Mouse (Mus musculus) central nervous system, embryonic 14 days (tissue): ENCODE results near the gene Kansl2. TPM values are rescaled to one million over a fixed set of nuclear protein-coding genes. Genes with fewer than 3 reads are reported as not detected.

Source experiments
- polyA plus RNA-seq: library from polyadenylated mRNA; depleted of rRNA; stranded (reverse); fragments of >200 nt; gene quantifications from 2 replicates; pipeline ENCODE4 v1.2.3, GENCODE M21; 2012; rRNA removed

Gene Kansl2
- polyA plus RNA-seq, result 117 and 125 TPM in 2 replicates

GRCm38 (mm10) chr15:98533881-98534627, at the start of gene Kansl2:
Gene Kansl2, minus strand, starts transcription at chr15:98534264.

GRCm38 (mm10) chr15:98570873-98571538, 36.9 kb upstream of the Kansl2 start, which contains the start of the genes Ccnt1 and 4930415O20Rik:
Gene Ccnt1, minus strand, starts transcription at chr15:98570923.
Gene 4930415O20Rik, plus strand, starts transcription at chr15:98571004.

GRCm38 (mm10) chr15:98492102-98492501, 42.0 kb downstream of the Kansl2 start, which contains the start of gene Olfr279:
Gene Olfr279, plus strand, starts transcription at chr15:98492402.

GRCm38 (mm10) chr15:98482701-98483100, 51.4 kb downstream of the Kansl2 start, which contains the start of gene Lalba:
Gene Lalba, minus strand, starts transcription at chr15:98482721.

GRCm38 (mm10) chr15:98469596-98469995, 64.5 kb downstream of the Kansl2 start, which contains the start of gene OR5BS1P:
Gene OR5BS1P, plus strand, starts transcription at chr15:98469896.

Other genes with a start within 250 kb of the Kansl2 start
- 8.0 and 9.4 TPM in 2 replicates for gene Zfp641, start 238.1 kb downstream of the Kansl2 start, polyA plus RNA-seq
- not detected in 2 replicates for gene Olfr285, start 216.9 kb downstream of the Kansl2 start, polyA plus RNA-seq
- not detected in 2 replicates for gene Olfr284, start 193.3 kb downstream of the Kansl2 start, polyA plus RNA-seq
- not detected in 2 replicates for gene Olfr283, start 153.3 kb downstream of the Kansl2 start, polyA plus RNA-seq
- not detected in 2 replicates for gene Olfr282, start 103.0 kb downstream of the Kansl2 start, polyA plus RNA-seq
- gene Olfr281, start 81.7 kb downstream of the Kansl2 start, polyA plus RNA-seq, result not detected in 2 replicates
- not detected in 2 replicates for gene OR5BS1P, start 64.4 kb downstream of the Kansl2 start, polyA plus RNA-seq
- gene Lalba, start 51.5 kb downstream of the Kansl2 start, polyA plus RNA-seq, result not detected in 2 replicates
- gene Olfr279, start 41.9 kb downstream of the Kansl2 start, polyA plus RNA-seq, result not detected in 2 replicates
- gene Ccnt1, start 36.7 kb upstream of the Kansl2 start, polyA plus RNA-seq, result 22.8 and 23.3 TPM in 2 replicates
- gene 4930415O20Rik, start 36.7 kb upstream of the Kansl2 start, polyA plus RNA-seq, result 0.26 TPM in 1 of 2 replicates, not detected in the other
- 46.7 and 54.8 TPM in 2 replicates for gene Adcy6, start 75.8 kb upstream of the Kansl2 start, polyA plus RNA-seq
- gene Cacnb3, start 96.6 kb upstream of the Kansl2 start, polyA plus RNA-seq, result 230 and 233 TPM in 2 replicates
- gene Ddx23, start 128.6 kb upstream of the Kansl2 start, polyA plus RNA-seq, result 53.2 and 54.3 TPM in 2 replicates
- 13.4 and 16.2 TPM in 2 replicates for gene Rnd1, start 143.2 kb upstream of the Kansl2 start, polyA plus RNA-seq
- gene Ccdc65, start 173.9 kb upstream of the Kansl2 start, polyA plus RNA-seq, result 2.3 and 2.6 TPM in 2 replicates
- 6.5 and 15.6 TPM in 2 replicates for gene Fkbp11, start 193.9 kb upstream of the Kansl2 start, polyA plus RNA-seq
- 99.4 and 113 TPM in 2 replicates for gene Arf3, start 228.9 kb upstream of the Kansl2 start, polyA plus RNA-seq
- 0.76 and 3.2 TPM in 2 replicates for gene Wnt10b, start 243.9 kb upstream of the Kansl2 start, polyA plus RNA-seq